Mouse (Mus musculus) ES-Bruce4 (cell line): ENCODE measurements at regions not wholly inside any gene's neighbourhood (a gene's known extent, or its start where the extent isn't known, plus 50 kb on each side); places are given as distances from the start of the nearest gene placed in this dataset.

Source experiments
- H3K27ac ChIP-seq: 2 replicates; pipeline ENCODE4 v1.5.1; 2012; ENCODE audit warnings: low read length, inconsistent platforms; ENCODE audit not compliant: insufficient read depth
- H3K27me3 ChIP-seq: 2 replicates; pipeline ENCODE4 v1.6.1; 2012; ENCODE audit warnings: mild to moderate bottlenecking, low read length, inconsistent platforms; ENCODE audit not compliant: control insufficient read depth, poor library complexity, insufficient read depth, severe bottlenecking
- H3K36me3 ChIP-seq: 2 replicates; pipeline ENCODE4 v1.6.1; 2012; ENCODE audit warnings: inconsistent platforms, mild to moderate bottlenecking, low read length, moderate library complexity; ENCODE audit not compliant: control insufficient read depth, poor library complexity, insufficient read depth, severe bottlenecking
- H3K4me1 ChIP-seq: one replicate; pipeline ENCODE4 v1.8.1; 2011; ENCODE audit warnings: low read length; ENCODE audit not compliant: control insufficient read depth, insufficient read depth
- H3K4me3 ChIP-seq: 2 replicates; pipeline ENCODE4 v1.5.1; 2011; ENCODE audit warnings: low read depth, mild to moderate bottlenecking, low read length
- H3K9ac ChIP-seq: 2 replicates; pipeline ENCODE4 v1.6.1; 2012; ENCODE audit warnings: low read depth, mild to moderate bottlenecking, inconsistent platforms; ENCODE audit not compliant: poor library complexity, severe bottlenecking
- H3K9me3 ChIP-seq: replicated peaks from 2 replicates; pipeline ENCODE4 v1.6.1; 2012; ENCODE audit warnings: mild to moderate bottlenecking, low read length, inconsistent platforms; ENCODE audit not compliant: control insufficient read depth, poor library complexity, insufficient read depth, severe bottlenecking
- CTCF ChIP-seq: IDR thresholded peaks from one replicate; pipeline ENCODE4 v1.8.1; 2011; ENCODE audit warnings: low read depth, low read length
- EP300 ChIP-seq: IDR thresholded peaks from 2 replicates; pipeline ENCODE4 v1.6.1; 2011; ENCODE audit warnings: low read depth, low read length; ENCODE audit not compliant: insufficient read depth
- POLR2A ChIP-seq: IDR thresholded peaks from one replicate; pipeline ENCODE4 v1.8.1; 2011; ENCODE audit warnings: low read length; ENCODE audit not compliant: insufficient read depth

GRCm38 (mm10) chr10:72347949-72348663 lies 306.5 kb upstream of the Zwint start:
- no peak for TF ChIP-seq EP300
- TF ChIP-seq CTCF = no peak
- TF ChIP-seq POLR2A = no peak
- no peak overlapping the region for H3K27ac ChIP-seq
- H3K27me3 ChIP-seq = no peaks in the 10 kb centered on the region
- no peaks in the 10 kb centered on the region for H3K36me3 ChIP-seq
- no peak overlapping the region for H3K4me3 ChIP-seq
- no peaks in the 10 kb centered on the region for H3K9me3 ChIP-seq
- no peak overlapping the region for H3K9ac ChIP-seq
- H3K4me1 ChIP-seq = no peaks in the 10 kb centered on the region

- Histone ChIP-seq H3K27me3 (no peaks in the 10 kb centered on the region), H3K4me1 (no peaks in the 10 kb centered on the region), H3K4me3 (no peak overlapping the region), H3K9ac (no peak overlapping the region), H3K9me3 (no peaks in the 10 kb centered on the region), H3K27ac (no peak overlapping the region), H3K36me3 (no peaks in the 10 kb centered on the region)
- no peak for TF ChIP-seq POLR2A
- TF ChIP-seq CTCF = no peak
- TF ChIP-seq EP300 = no peak
Measured at GRCm38 (mm10) chr10:72352810-72353209, 301.8 kb upstream of the Zwint start.

GRCm38 (mm10) chr10:72353515-72353914 lies 301.1 kb upstream of the Zwint start:
- H3K27ac ChIP-seq = no peak overlapping the region
- H3K9ac ChIP-seq = no peak overlapping the region
- no peaks in the 10 kb centered on the region for H3K27me3 ChIP-seq
- H3K4me1 ChIP-seq = no peaks in the 10 kb centered on the region
- no peak for TF ChIP-seq CTCF
- no peak for TF ChIP-seq EP300
- no peak for TF ChIP-seq POLR2A
- no peaks in the 10 kb centered on the region for H3K36me3 ChIP-seq
- no peaks in the 10 kb centered on the region for H3K9me3 ChIP-seq
- H3K4me3 ChIP-seq = no peak overlapping the region

GRCm38 (mm10) chr10:72383351-72383750 lies 271.3 kb upstream of the Zwint start:
- no peak overlapping the region for H3K4me3 ChIP-seq
- H3K9me3 ChIP-seq = no peaks in the 10 kb centered on the region
- TF ChIP-seq CTCF (no peak), POLR2A (no peak), EP300 (no peak)
- H3K27ac ChIP-seq = no peak overlapping the region
- H3K9ac ChIP-seq = no peak overlapping the region
- no peaks in the 10 kb centered on the region for H3K27me3 ChIP-seq
- H3K4me1 ChIP-seq = no peaks in the 10 kb centered on the region
- H3K36me3 ChIP-seq = no peaks in the 10 kb centered on the region

GRCm38 (mm10) chr10:72384826-72385225 lies 269.8 kb upstream of the Zwint start:
- H3K36me3 ChIP-seq = no peaks in the 10 kb centered on the region
- H3K9me3 ChIP-seq = no peaks in the 10 kb centered on the region
- no peak overlapping the region for H3K27ac ChIP-seq
- no peaks in the 10 kb centered on the region for H3K4me1 ChIP-seq
- H3K9ac ChIP-seq = no peak overlapping the region
- no peaks in the 10 kb centered on the region for H3K27me3 ChIP-seq
- TF ChIP-seq CTCF (no peak), POLR2A (no peak), EP300 (no peak)
- no peak overlapping the region for H3K4me3 ChIP-seq

- Histone ChIP-seq H3K4me3 (no peak overlapping the region), H3K27me3 (no peaks in the 10 kb centered on the region), H3K9me3 (no peaks in the 10 kb centered on the region), H3K9ac (no peak overlapping the region), H3K4me1 (no peaks in the 10 kb centered on the region), H3K27ac (no peak overlapping the region), H3K36me3 (no peaks in the 10 kb centered on the region)
- TF ChIP-seq POLR2A (no peak), CTCF (peak; percentile 21)
Measured at GRCm38 (mm10) chr10:72391397-72391796, 263.2 kb upstream of the Zwint start.
